Mouse (Mus musculus) MEL (cell line): ENCODE measurements around the gene Actn1. TPM values are rescaled to one million over a fixed set of nuclear protein-coding genes. Genes with fewer than 3 reads are reported as not detected.

ENCODE experiments used
- DNase-seq: peaks from one replicate; pipeline ENCODE4 v3.0.0; 2011; ENCODE audit warnings: low read depth, low spot score
- H3K27ac ChIP-seq: 2 replicates; pipeline ENCODE4 v1.5.1; 2012; ENCODE audit warnings: low read depth, mild to moderate bottlenecking, control low read depth, low read length, moderate library complexity; ENCODE audit not compliant: control insufficient read depth
- H3K27me3 ChIP-seq, 2 experiments: fragments of 150-350 bp in 1 of 2; sonication (generic) in 1 of 2; 2 replicates each; pipeline ENCODE4 v1.6.1; 2012; ENCODE audit warnings: low read length in 2 of 2, mild to moderate bottlenecking in 2 of 2, improper control_type of control experiment in 1 of 2, moderate library complexity in 1 of 2; ENCODE audit not compliant: insufficient read depth in 2 of 2, control insufficient read depth in 1 of 2
- H3K36me3 ChIP-seq, 2 experiments: 2 replicates each; pipeline ENCODE4 v1.6.1; 2012 to 2014; ENCODE audit warnings: low read length in 2 of 2, improper control_type of control experiment in 1 of 2, inconsistent platforms in 1 of 2, mild to moderate bottlenecking in 1 of 2; ENCODE audit not compliant: insufficient read depth in 2 of 2, control insufficient read depth in 1 of 2
- H3K4me1 ChIP-seq, 2 experiments: fragments of 150-350 bp in 1 of 2; sonication (generic) in 1 of 2; 2 replicates each; pipeline ENCODE4 v1.6.1; 2012; ENCODE audit warnings: low read length in 2 of 2, improper control_type of control experiment in 1 of 2, mild to moderate bottlenecking in 1 of 2; ENCODE audit not compliant: insufficient read depth in 2 of 2, control insufficient read depth in 1 of 2
- H3K4me3 ChIP-seq, 2 experiments: fragments of 150-350 bp in 1 of 2; sonication (generic) in 1 of 2; 2 replicates each; pipeline ENCODE4 v1.5.1; 2012; ENCODE audit warnings: low read depth in 2 of 2, low read length in 2 of 2, mild to moderate bottlenecking in 2 of 2, moderate library complexity in 2 of 2, control low read depth in 1 of 2, improper control_type of control experiment in 1 of 2; ENCODE audit not compliant: control insufficient read depth in 1 of 2, insufficient read depth in 1 of 2
- H3K79me2 ChIP-seq: 2 replicates; pipeline ENCODE4 v1.6.1; 2012; ENCODE audit warnings: mild to moderate bottlenecking, low read length, moderate library complexity; ENCODE audit not compliant: control insufficient read depth, poor library complexity, insufficient read depth
- H3K9ac ChIP-seq: 2 replicates; pipeline ENCODE4 v1.6.1; 2012; ENCODE audit warnings: low read depth, mild to moderate bottlenecking, control low read depth, low read length, moderate library complexity; ENCODE audit not compliant: control insufficient read depth, poor library complexity, severe bottlenecking
- H3K9me3 ChIP-seq: fragments of 150-350 bp; sonication (generic); replicated peaks from 2 replicates; pipeline ENCODE4 v1.6.1; 2012; ENCODE audit warnings: mild to moderate bottlenecking, low read length, improper control_type of control experiment, moderate library complexity; ENCODE audit not compliant: insufficient read depth
- CHD1 ChIP-seq: IDR thresholded peaks from 2 replicates; pipeline ENCODE4 v1.6.1; 2012; ENCODE audit warnings: low read depth, mild to moderate bottlenecking, inconsistent platforms, low read length, improper control_type of control experiment
- CHD2 ChIP-seq: IDR thresholded peaks from 2 replicates; pipeline ENCODE4 v1.6.1; 2011; ENCODE audit warnings: low read length, improper control_type of control experiment
- CTCF ChIP-seq, 3 experiments: IDR thresholded peaks in 2 of 3; conservative IDR thresholded peaks in 1 of 3; 2 replicates each; pipeline ENCODE4 v1.5.1; 2011 to 2012; ENCODE audit warnings: low read length in 3 of 3, low read depth in 2 of 3, mild to moderate bottlenecking in 2 of 3, improper control_type of control experiment in 1 of 3, inconsistent platforms in 1 of 3, mixed read lengths in 1 of 3, moderate library complexity in 1 of 3; ENCODE audit not compliant: control insufficient read depth in 1 of 3, insufficient read depth in 1 of 3, poor library complexity in 1 of 3, severe bottlenecking in 1 of 3
- E2F4 ChIP-seq: IDR thresholded peaks from 2 replicates; pipeline ENCODE4 v1.6.1; 2011; ENCODE audit warnings: low read depth, low read length, improper control_type of control experiment, borderline replicate concordance
- ELF1 ChIP-seq: IDR thresholded peaks from 2 replicates; pipeline ENCODE4 v1.6.1; 2014; ENCODE audit warnings: low read depth, mild to moderate bottlenecking, inconsistent platforms, low read length, improper control_type of control experiment, moderate library complexity
- EP300 ChIP-seq, 2 experiments: IDR thresholded peaks; 2 replicates each; pipeline ENCODE4 v1.6.1; 2011; ENCODE audit warnings: improper control_type of control experiment in 2 of 2, low read length in 2 of 2, low read depth in 1 of 2, mild to moderate bottlenecking in 1 of 2
- GABPA ChIP-seq: IDR thresholded peaks from 2 replicates; pipeline ENCODE4 v1.6.1; 2012; ENCODE audit warnings: low read depth, mild to moderate bottlenecking, inconsistent platforms, low read length, improper control_type of control experiment, moderate library complexity
- GATA1 ChIP-seq: IDR thresholded peaks from 2 replicates; pipeline ENCODE4 v1.6.1; 2011; ENCODE audit warnings: low read depth, low read length, improper control_type of control experiment
- HCFC1 ChIP-seq: IDR thresholded peaks from 2 replicates; pipeline ENCODE4 v1.6.1; 2012; ENCODE audit warnings: low read depth, mild to moderate bottlenecking, inconsistent platforms, low read length, improper control_type of control experiment, moderate library complexity
- KAT2A ChIP-seq: conservative IDR thresholded peaks from 2 replicates; pipeline ENCODE4 v1.6.1; 2012; ENCODE audit warnings: low read depth, low read length, improper control_type of control experiment, inconsistent platforms
- MAX ChIP-seq: IDR thresholded peaks from 2 replicates; pipeline ENCODE4 v1.6.1; 2011; ENCODE audit warnings: low read length, improper control_type of control experiment
- MAZ ChIP-seq: IDR thresholded peaks from 2 replicates; pipeline ENCODE4 v1.6.1; 2012; ENCODE audit warnings: low read depth, mild to moderate bottlenecking, inconsistent platforms, low read length, improper control_type of control experiment
- MEF2A ChIP-seq: IDR thresholded peaks from 2 replicates; pipeline ENCODE4 v1.6.1; 2014; ENCODE audit warnings: low read depth, mild to moderate bottlenecking, inconsistent platforms, low read length, improper control_type of control experiment; ENCODE audit not compliant: poor library complexity, insufficient replicate concordance, severe bottlenecking; ENCODE audit errors: extremely low read depth
- MYC ChIP-seq: IDR thresholded peaks from 2 replicates; pipeline ENCODE4 v1.6.1; 2011; ENCODE audit warnings: low read depth, mild to moderate bottlenecking, low read length, improper control_type of control experiment, moderate library complexity
- POLR2A ChIP-seq, 2 experiments: IDR thresholded peaks; 2 replicates each; pipeline ENCODE4 v1.6.1; 2011 to 2012; ENCODE audit warnings: low read length in 2 of 2, mild to moderate bottlenecking in 2 of 2, control low read depth in 1 of 2, improper control_type of control experiment in 1 of 2, low read depth in 1 of 2, moderate library complexity in 1 of 2; ENCODE audit not compliant: control insufficient read depth in 1 of 2, insufficient read depth in 1 of 2, poor library complexity in 1 of 2
- POLR2AphosphoS5 ChIP-seq: IDR thresholded peaks from 2 replicates; pipeline ENCODE4 v1.6.1; 2012; ENCODE audit warnings: low read depth, borderline replicate concordance, mild to moderate bottlenecking, inconsistent platforms, low read length, moderate library complexity, mixed read lengths
- RAD21 ChIP-seq: IDR thresholded peaks from 2 replicates; pipeline ENCODE4 v1.6.1; 2011; ENCODE audit warnings: mild to moderate bottlenecking, low read depth, low read length, improper control_type of control experiment
- RCOR1 ChIP-seq: IDR thresholded peaks from 2 replicates; pipeline ENCODE4 v1.6.1; 2012; ENCODE audit warnings: low read depth, mild to moderate bottlenecking, inconsistent platforms, low read length, improper control_type of control experiment
- SIN3A ChIP-seq: IDR thresholded peaks from 2 replicates; pipeline ENCODE4 v1.6.1; 2012; ENCODE audit warnings: low read length, improper control_type of control experiment, inconsistent platforms
- SMC3 ChIP-seq: IDR thresholded peaks from 2 replicates; pipeline ENCODE4 v1.6.1; 2011; ENCODE audit warnings: low read depth, low read length, improper control_type of control experiment
- TAL1 ChIP-seq: IDR thresholded peaks from 2 replicates; pipeline ENCODE4 v1.6.1; 2012; ENCODE audit warnings: mild to moderate bottlenecking, inconsistent platforms, low read length, moderate library complexity, mixed read lengths
- TCF12 ChIP-seq: IDR thresholded peaks from 2 replicates; pipeline ENCODE4 v1.6.1; 2014; ENCODE audit warnings: low read depth, mild to moderate bottlenecking, inconsistent platforms, low read length, improper control_type of control experiment, moderate library complexity
- ZKSCAN1 ChIP-seq: IDR thresholded peaks from 2 replicates; pipeline ENCODE4 v1.6.1; 2012; ENCODE audit warnings: low read depth, mild to moderate bottlenecking, inconsistent platforms, low read length, improper control_type of control experiment, moderate library complexity
- ZMIZ1 ChIP-seq: IDR thresholded peaks from 2 replicates; pipeline ENCODE4 v1.6.1; 2012; ENCODE audit warnings: low read depth, mild to moderate bottlenecking, inconsistent platforms, low read length, improper control_type of control experiment, moderate library complexity
- polyA plus RNA-seq, 2 experiments: library from polyadenylated mRNA; stranded (reverse) in 1 of 2; unstranded in 1 of 2; fragments of >175 nt in 1 of 2; fragments of >200 nt in 1 of 2; gene quantifications; 2 replicates each; pipeline versions ENCODE4 v1.2.1 to v1.2.4; 2012; ENCODE audit warnings: low replicate concordance in 2 of 2, low read depth in 1 of 2; ENCODE audit not compliant: insufficient read length in 2 of 2, insufficient read depth in 1 of 2, missing spikeins in 1 of 2
- total RNA-seq: library from RNA; depleted of rRNA; stranded (reverse); fragments of 300-350 nt; gene quantifications from 2 replicates; pipeline ENCODE4 v1.2.3, GENCODE M21; 2012

Actn1 gene
- total and polyA plus RNA-seq, 3 experiments = 7.8 to 27.0 TPM; not detected in 1

DNA sequence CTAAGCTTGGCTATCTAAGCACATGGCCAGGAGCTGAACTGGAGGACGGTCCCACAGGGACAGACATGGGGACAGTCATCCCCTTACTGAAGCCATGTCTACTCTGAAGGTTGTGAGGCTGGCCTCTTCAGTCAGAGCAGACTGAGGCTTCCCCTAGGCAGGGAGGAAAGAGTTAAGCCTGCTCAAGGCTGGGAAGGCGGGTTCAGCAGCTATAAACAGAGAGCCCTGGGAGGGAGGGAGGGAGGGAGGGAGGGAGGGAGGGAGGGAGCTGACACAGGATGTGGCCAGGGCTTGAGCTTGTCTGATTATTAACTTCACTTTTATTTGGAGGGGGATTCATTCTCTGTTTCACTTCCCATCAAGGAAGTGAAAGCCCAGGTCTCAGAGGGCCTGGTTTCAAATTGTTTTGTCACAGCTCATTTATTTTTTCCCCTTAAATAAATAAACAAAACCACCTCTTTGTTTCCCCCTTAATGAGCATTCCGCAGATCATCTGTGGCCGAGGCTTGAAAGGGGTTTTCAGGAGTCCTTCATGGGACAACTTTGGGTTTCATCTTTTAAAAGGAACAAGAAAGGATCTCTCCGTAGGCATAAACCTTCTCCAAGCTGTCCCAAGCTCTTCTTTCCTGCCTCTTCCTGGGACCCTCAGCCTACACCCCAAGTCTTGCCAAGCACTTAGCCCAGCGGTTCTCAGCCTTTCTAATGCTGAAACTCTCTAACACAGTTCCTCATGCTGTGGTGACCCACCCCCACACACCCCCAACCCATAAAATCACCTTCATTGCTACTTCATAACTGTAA, 129.4 kb downstream of the Actn1 start (continued):
- TF ChIP-seq EP300 (IDR thresholded peaks at IDR 0.05; ENCODE audit: low read depth in 1 of 2, low read length in 2 of 2) (peak; percentile 57 to 59), ZMIZ1 (0 out of 2 replicates have a peak, but pooled peaks have one; percentile 52), MAX (0 out of 2 replicates have a peak, but pooled peaks have one; percentile 23), KAT2A (no peak), ZKSCAN1 (no peak), TAL1 (0 out of 2 replicates have a peak, but pooled peaks have one; percentile 7), SMC3 (peak; percentile 3; the same call in 1 of the 2 replicates), GATA1 (no peak), CHD2 (no peak), SIN3A (0 out of 2 replicates have a peak, but pooled peaks have one; percentile 36), MEF2A (no peak), HCFC1 (peak; percentile 35; the same call in 1 of the 2 replicates), CHD1 (no peak), ELF1 (peak; percentile 53; the same call in 1 of the 2 replicates), MAZ (peak; percentile 70), POLR2AphosphoS5 (no peak), TCF12 (peak; percentile 41), RCOR1 (no peak), GABPA (no peak), MYC (no peak), RAD21 (no peak; the same call in 1 of the 2 replicates), POLR2A (IDR thresholded peaks at IDR 0.05; ENCODE audit: control insufficient read depth in 1 of 2, insufficient read depth in 1 of 2, low read depth in 1 of 2, low read length in 2 of 2, poor library complexity in 1 of 2) (peak in 1 of 2 experiments; percentile 52; a peak in 1 of 4 replicates)
- TF ChIP-seq, all 39 proteins: peak for 13

DNA sequence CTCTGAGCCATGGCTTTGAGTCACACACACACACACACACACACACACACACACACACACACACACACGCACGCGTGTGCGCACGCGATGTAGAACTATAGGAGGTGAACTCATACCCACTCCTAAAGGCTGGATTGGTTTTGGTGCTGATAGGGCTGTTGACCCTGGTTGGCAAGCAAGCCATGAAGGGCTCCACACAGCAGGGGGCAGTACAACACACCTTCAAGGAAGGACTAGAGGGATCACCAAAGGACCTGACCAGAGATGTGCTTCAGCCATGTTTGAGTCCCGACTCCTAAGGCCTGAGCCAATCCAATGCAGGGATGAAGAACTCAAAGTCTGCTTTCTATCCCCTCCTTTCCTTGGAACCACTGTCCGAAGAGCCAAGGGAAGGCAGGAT, 130.6 kb downstream of the Actn1 start:
- Histone ChIP-seq H3K4me3 (no peak overlapping the region), H3K27ac (no peak overlapping the region), H3K36me3 (peaks cover 0 to 17% of the 10 kb centered on the region in 2 experiments; a peak in 2 of 4 replicates), H3K9me3 (no peaks in the 10 kb centered on the region), H3K79me2 (peaks cover 2% of the 10 kb centered on the region; the same call in 1 of the 2 replicates), H3K27me3 (no peaks in the 10 kb centered on the region), H3K9ac (no peak overlapping the region), H3K4me1 (peaks cover 16 to 20% of the 10 kb centered on the region in 2 experiments; a peak in 3 of 4 replicates)
- peak; percentile 52 for DNase-seq
- TF ChIP-seq CTCF (IDR thresholded peaks at IDR 0.05 in 2 of 3, conservative IDR thresholded peaks at IDR 0.05 in 1 of 3; ENCODE audit: control insufficient read depth in 1 of 3, insufficient read depth in 1 of 3, low read depth in 2 of 3, low read length in 3 of 3, poor library complexity in 1 of 3, severe bottlenecking in 1 of 3) (peak; percentile 37 to 57 (median 51)), E2F4 (no peak), TAL1 (no peak), SMC3 (peak; percentile 32; the same call in 1 of the 2 replicates), TCF12 (no peak)
